Mouse (Mus musculus): ENCODE measurements at regions not wholly inside any gene's neighbourhood (a gene's known extent, or its start where the extent isn't known, plus 50 kb on each side); places are given as distances from the start of the nearest gene placed in this dataset.

GRCm38 (mm10) chr8:8931746-8932145 lies 241.4 kb upstream of the Arglu1 start:
- no peak for DNase-seq (ENCODE audit: low read depth in 2 of 2, low spot score in 2 of 2)

GRCm38 (mm10) chr8:8928074-8928862 lies 237.9 kb upstream of the Arglu1 start:
- DNase-seq (ENCODE audit: low read depth in 2 of 2, low spot score in 2 of 2), result no peak

- DNase-seq (ENCODE audit: low read depth in 2 of 2, low spot score in 2 of 2), result no peak
Measured at GRCm38 (mm10) chr8:8921446-8921845, 231.1 kb upstream of the Arglu1 start.

DNA sequence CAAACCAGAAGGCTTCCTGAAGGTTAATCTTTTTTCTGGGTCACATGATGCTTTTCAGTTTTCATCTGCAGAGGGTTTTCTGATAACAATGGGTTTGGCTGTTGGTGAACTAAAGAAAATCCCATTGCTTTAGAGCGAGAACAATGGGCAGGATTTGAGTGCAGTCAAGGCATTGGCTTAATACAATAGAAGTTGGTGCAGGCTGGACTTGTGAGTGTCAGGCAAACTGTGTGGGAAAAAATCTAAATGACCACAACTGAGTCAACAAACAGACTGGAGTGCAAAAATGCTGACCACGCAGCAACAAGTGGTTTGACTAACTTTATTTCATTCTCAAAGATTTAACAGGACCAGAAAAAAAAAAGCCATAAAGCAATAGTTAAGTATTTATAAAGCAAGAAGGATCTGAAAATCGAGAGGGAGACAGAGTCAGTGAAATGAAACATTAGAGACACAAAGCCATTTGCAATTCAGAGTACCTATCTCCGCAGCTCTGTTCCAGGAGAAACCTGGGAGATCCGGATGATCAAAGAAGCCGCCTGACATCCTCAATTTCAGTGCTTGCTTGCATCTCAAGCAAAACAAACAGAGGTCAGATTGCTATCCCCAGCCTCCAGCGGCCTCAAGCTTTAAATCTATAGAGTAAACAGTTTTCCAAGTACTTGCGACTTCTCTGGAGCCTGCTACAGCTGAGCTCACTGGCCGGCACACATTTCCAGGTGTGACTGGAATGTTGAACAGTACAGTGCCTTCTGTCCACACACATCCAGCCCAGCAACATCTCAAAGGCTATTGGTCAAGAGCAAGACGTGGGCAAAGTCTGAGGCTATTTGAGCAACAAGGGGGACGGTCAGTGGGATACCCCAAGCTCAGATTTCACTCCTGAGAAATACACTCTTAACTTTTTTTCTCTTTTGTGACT lies 229.5 kb upstream of the Arglu1 start:
- no peak for DNase-seq (ENCODE audit: low read depth in 2 of 2, low spot score in 2 of 2)

- DNase-seq (ENCODE audit: low read depth in 2 of 2, low spot score in 2 of 2), result no peak
Measured at GRCm38 (mm10) chr8:8919040-8919439, 228.7 kb upstream of the Arglu1 start.

GRCm38 (mm10) chr8:8907478-8908165 lies 217.3 kb upstream of the Arglu1 start:
- no peak for DNase-seq (ENCODE audit: low read depth in 2 of 2, low spot score in 2 of 2)

DNA sequence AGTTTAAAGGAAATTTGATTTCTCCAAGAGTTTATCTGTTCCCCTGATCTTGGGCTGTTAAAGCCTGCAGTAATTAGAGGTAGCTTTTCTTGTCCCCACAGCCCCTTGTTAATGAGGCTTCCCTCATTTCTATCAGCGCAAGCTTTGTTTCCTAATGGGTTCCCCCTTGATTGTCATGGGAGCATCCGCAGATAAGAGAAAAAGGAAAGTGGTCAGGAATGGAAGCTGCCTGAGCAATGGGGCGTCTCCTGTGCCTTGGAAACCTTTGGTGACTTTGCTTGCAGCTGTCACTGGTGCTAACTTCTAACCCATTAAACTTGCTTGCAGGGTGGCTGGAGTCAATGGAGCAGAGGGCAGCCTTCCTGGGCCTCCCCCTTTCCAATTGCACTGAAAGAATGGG lies 202.7 kb upstream of the Arglu1 start:
- DNase-seq (ENCODE audit: low read depth in 2 of 2, low spot score in 2 of 2), result no peak

- DNase-seq (ENCODE audit: low read depth in 2 of 2, low spot score in 2 of 2), result no peak
Measured at GRCm38 (mm10) chr8:8877286-8877685, 187.0 kb upstream of the Arglu1 start.

DNA sequence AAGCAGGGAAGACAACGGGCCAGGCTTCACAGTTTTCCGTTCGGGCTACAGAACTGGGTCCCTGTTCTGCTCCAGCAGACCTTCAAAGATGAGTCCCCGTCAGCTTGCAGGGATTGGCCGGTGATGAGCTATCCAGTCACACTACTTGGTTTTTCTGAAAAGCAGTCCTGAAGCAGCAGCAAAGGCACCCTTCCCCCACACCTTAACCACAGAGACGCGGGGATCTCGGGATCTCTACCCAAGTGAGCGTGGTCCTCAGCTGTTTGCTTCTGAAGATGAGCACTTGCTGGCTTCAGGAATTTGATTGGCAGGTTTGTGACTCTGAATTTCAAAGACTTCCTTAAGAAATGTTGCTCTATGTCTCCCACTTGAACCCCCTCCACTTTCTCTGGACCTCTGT lies 186.6 kb upstream of the Arglu1 start:
- DNase-seq (ENCODE audit: low read depth in 2 of 2, low spot score in 2 of 2), result no peak

GRCm38 (mm10) chr8:8876469-8876868 lies 186.1 kb upstream of the Arglu1 start:
- no peak for DNase-seq (ENCODE audit: low read depth in 2 of 2, low spot score in 2 of 2)

- DNase-seq (ENCODE audit: low read depth in 2 of 2, low spot score in 2 of 2), result no peak
Measured at GRCm38 (mm10) chr8:8871938-8872337, 181.6 kb upstream of the Arglu1 start.

DNA sequence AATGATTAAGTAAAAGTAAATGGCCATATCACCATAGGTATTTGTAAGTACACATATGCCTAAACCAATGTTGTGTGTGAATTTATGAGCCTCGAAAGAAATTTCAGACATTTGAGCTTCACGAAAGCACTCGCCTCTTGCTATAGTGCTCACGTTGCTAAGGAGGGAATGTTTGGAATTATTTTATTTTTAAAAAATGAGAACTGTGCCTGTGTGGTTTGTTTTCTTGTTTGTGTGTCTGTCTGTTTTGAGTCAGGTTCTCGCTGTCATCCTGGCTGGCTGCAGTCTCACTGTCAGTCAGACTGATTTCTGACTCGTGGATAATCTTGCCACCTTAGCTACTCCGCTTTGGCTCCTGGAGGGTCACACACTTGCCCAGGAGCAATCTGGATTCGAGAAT lies 180.7 kb upstream of the Arglu1 start:
- no peak for DNase-seq (ENCODE audit: low read depth in 2 of 2, low spot score in 2 of 2)

DNA sequence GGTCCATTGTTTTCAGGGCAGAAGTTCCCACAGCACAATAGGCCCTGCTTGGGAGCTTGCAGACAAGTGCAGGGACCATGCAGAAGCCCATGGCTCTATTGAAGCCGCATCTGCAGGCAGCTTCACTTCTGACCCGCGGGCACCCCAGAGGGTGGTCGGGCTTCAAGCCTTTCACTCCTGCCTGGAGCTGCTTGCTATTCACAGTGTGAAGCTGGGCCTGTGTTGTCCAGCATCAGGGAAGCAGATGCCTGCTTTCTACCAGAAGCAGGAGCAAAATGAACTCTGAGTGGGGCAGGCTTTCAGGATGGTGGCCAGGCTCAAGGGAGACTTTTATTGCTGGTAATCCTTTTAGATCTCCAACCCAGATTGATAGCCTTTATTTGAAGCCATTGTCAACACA lies 180.2 kb upstream of the Arglu1 start:
- DNase-seq (ENCODE audit: low read depth in 2 of 2, low spot score in 2 of 2), result no peak

GRCm38 (mm10) chr8:8869338-8869737 lies 179.0 kb upstream of the Arglu1 start:
- DNase-seq (ENCODE audit: low read depth in 2 of 2, low spot score in 2 of 2), result no peak

DNA sequence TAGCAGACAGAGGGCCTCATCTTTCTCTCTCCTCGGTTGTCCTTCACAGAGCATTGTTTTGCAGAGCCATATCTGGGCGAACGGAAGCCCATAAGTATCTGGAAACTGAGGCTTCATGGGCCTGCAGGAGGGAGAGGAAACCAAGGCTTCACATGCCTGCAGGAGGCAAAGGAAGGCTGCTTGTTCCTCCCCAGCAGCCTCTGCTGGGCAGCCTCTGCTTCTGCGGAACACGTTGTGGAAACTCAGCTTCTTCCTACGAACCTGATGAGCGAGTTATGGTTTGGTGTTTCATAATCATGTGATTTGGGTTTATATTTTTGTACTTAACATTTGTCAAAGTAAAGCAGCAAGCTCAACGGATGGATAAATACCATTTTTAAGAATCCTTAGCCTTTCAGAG lies 177.6 kb upstream of the Arglu1 start:
- DNase-seq (ENCODE audit: low read depth in 2 of 2, low spot score in 2 of 2), result no peak

DNA sequence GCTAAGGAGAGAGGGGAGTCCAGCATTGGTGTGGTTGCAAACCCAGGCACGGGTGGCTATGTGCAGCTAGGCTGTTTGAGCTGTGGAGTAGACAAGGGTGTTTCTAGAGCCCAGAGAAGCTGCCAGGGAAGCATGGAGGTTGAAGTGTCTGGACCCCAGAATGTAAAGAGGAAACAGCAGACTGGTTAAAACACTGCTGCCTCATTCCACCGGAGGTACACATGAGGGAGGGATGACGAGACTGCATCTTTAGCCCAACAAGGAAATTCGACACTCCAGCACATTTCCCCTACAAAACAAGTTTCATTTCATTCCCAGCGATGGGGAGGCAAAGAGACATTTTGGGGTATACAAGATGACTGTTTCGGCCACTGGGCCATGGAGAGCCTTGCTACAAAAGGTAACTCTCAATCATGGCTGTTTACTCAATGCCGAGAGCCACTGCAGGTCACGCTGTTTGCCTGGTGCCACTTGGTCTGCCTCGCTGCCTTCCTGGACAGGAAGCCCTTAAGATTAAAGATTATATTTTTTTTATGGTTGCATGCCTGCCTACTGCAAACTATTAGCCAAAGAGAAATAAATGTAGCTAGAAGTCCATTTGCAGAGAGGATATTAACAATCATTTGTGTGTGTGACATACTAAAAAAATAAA lies 176.9 kb upstream of the Arglu1 start:
- no peak for DNase-seq (ENCODE audit: low read depth in 2 of 2, low spot score in 2 of 2)

- no peak for DNase-seq (ENCODE audit: low read depth in 2 of 2, low spot score in 2 of 2)
Measured at GRCm38 (mm10) chr8:8862767-8863166, 172.4 kb upstream of the Arglu1 start.

DNA sequence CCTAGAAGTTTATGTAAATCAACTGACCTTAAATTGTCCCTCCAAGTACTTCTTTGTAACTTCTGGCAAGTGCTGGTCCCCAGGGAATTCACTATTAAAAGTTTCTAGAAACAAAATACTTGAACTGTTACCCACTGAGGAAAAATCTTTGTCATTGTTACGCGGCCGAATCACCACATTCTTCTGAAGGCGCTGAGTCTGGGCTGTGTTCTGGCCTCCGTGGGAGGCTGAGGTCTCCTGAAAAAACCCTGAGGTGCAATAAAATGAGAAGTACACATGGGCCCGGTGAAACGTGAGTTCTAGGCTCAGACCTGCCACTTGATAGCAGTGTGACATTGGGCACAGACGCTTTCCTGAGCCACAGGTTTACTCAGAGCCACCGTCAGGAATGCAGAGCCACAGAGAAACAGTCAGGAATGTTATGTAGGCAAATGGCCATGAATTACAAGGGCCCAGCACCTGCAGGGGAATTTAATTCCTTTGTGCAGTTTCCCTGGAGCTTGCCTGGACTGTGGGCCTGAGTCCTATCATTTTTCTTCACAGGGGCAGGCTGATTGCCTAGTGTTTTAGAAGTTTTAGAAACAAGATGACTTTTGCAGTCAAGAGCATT lies 171.1 kb upstream of the Arglu1 start:
- no peak for DNase-seq (ENCODE audit: low read depth in 2 of 2, low spot score in 2 of 2)

GRCm38 (mm10) chr8:8858636-8859035 lies 168.3 kb upstream of the Arglu1 start:
- no peak for DNase-seq (ENCODE audit: low read depth in 2 of 2, low spot score in 2 of 2)

DNA sequence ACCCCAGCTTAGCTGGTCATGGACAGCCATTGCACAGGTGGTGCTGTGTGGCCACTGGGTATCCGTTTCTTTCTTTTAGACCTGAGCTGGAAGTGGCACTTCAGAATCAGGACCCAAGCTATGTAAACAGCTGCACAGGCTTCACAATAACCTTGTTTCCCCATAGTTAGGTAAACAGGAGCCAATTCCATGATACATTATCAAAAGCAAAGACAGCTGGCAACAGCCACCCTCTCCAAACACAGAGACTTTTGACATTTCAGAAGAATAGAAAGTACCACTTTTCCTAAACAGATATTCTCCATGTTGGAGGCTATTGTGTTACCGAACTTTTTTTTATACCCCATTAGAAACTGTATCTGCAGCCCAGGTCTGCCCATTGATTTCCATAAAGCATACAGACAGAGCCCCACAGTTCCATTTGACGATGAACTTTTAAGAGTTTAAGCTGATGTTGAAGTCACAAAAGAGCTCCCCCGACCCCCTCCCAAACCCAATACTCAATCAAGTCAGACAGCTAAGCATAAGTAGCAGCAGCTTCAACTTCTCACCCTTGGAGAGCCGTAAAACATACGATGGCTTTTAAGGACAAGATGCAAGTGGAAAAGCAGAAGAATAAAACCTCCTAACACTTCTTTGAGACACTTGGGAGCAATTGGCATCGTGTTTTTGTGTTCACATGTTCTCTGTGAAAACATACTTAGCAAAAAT lies 162.5 kb upstream of the Arglu1 start:
- DNase-seq (ENCODE audit: low read depth in 2 of 2, low spot score in 2 of 2), result no peak

Data from CD8-positive naive resting alpha-beta T cell, adult 2 months (primary cell).